Mouse (Mus musculus): ENCODE measurements around the gene Slc10a1. TPM values are rescaled to one million over a fixed set of nuclear protein-coding genes. Genes with fewer than 3 reads are reported as not detected.
A peak's percentile ranks its signal among the peaks of the same experiment; 100 is the strongest.

The Slc10a1 gene
- polyA plus RNA-seq, 1 experiment from 2014 or later, result 0.44 TPM

DNA sequence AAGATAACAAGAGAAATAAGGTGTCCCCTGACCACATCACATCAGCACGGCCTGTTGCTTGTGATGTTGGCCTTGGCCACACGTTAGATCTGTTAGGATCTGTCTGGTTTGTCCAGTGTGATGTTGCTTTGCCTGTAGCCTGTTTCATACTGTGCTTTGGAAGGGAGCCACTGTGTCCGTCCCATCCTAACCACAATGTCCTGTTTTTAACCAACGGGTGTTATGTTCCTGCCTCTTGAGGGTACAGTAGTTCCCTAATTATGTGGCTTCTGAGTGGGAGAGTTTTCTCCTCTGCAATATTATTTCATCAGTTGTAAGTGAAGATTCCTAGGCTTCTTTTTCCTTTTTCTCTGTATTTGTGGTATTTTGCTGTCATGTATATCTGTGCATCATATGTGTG lies 26.8 kb upstream of the Slc10a1 start:
- H3K9me3 ChIP-seq (ENCODE audit: control insufficient read depth, low read length), result peaks cover 3% of the 10 kb centered on the region; the same call in 1 of the 2 replicates
- no peak overlapping the region for H3K9ac ChIP-seq (ENCODE audit: low read length)
- H3K27ac ChIP-seq (ENCODE audit: low read depth, low read length), result no peak overlapping the region
- H3K36me3 ChIP-seq (ENCODE audit: control insufficient read depth, insufficient read depth, low read length), result no peaks in the 10 kb centered on the region
- 88% methylated on average over 4 of the region's 4 CpGs for WGBS
- DNase-seq (ENCODE audit: low spot score, missing footprints) (no peak), ATAC-seq (ENCODE audit: low FRiP score) (no peak)
- no peaks in the 10 kb centered on the region for H3K27me3 ChIP-seq (ENCODE audit: control insufficient read depth, insufficient read depth, low read length)
- H3K4me1 ChIP-seq (ENCODE audit: control insufficient read depth, insufficient read depth, low read length), result peaks cover 21% of the 10 kb centered on the region
- H3K4me2 ChIP-seq, result no peak overlapping the region
- no peak overlapping the region for H3K4me3 ChIP-seq (ENCODE audit: low read depth, low read length)

- 89% methylated on average over 1 of the region's 1 CpGs for WGBS
- DNase-seq (ENCODE audit: low spot score, missing footprints), result no peak
- no peak overlapping the region for H3K4me3 ChIP-seq (ENCODE audit: low read depth, low read length)
These were observed 25.3 kb upstream of the Slc10a1 start for GRCm38 (mm10) chr12:80993773-80994172.

GRCm38 (mm10) chr12:80992540-80993122 lies 24.1 kb upstream of the Slc10a1 start:
- Histone ChIP-seq H3K36me3 (ENCODE audit: control insufficient read depth, insufficient read depth, low read length) (no peaks in the 10 kb centered on the region), H3K27me3 (ENCODE audit: control insufficient read depth, insufficient read depth, low read length) (no peaks in the 10 kb centered on the region), H3K9me3 (ENCODE audit: control insufficient read depth, low read length) (peaks cover 3% of the 10 kb centered on the region; the same call in 1 of the 2 replicates), H3K4me2 (no peak overlapping the region), H3K27ac (ENCODE audit: low read depth, low read length) (no peak overlapping the region), H3K9ac (ENCODE audit: low read length) (no peak overlapping the region), H3K4me1 (ENCODE audit: control insufficient read depth, insufficient read depth, low read length) (peaks cover 2% of the 10 kb centered on the region; the same call in 1 of the 2 replicates), H3K4me3 (ENCODE audit: low read depth, low read length) (no peak overlapping the region)
- 77% methylated on average over 8 of the region's 8 CpGs for WGBS
- DNase-seq (ENCODE audit: low spot score, missing footprints), result no peak
- ATAC-seq (ENCODE audit: low FRiP score), result no peak

More at GRCm38 (mm10) chr12:80993773-80994172, 25.3 kb upstream of the Slc10a1 start:
- H3K36me3 ChIP-seq (ENCODE audit: control insufficient read depth, insufficient read depth, low read length), result no peaks in the 10 kb centered on the region
- H3K4me2 ChIP-seq, result no peak overlapping the region
- peaks cover 3% of the 10 kb centered on the region; the same call in 1 of the 2 replicates for H3K9me3 ChIP-seq (ENCODE audit: control insufficient read depth, low read length)
- no peak overlapping the region for H3K27ac ChIP-seq (ENCODE audit: low read depth, low read length)
- ATAC-seq (ENCODE audit: low FRiP score), result no peak
- H3K4me1 ChIP-seq (ENCODE audit: control insufficient read depth, insufficient read depth, low read length), result peaks cover 11% of the 10 kb centered on the region
- no peak overlapping the region for H3K9ac ChIP-seq (ENCODE audit: low read length)
- H3K27me3 ChIP-seq (ENCODE audit: control insufficient read depth, insufficient read depth, low read length), result no peaks in the 10 kb centered on the region

GRCm38 (mm10) chr12:80991806-80992205 lies 23.3 kb upstream of the Slc10a1 start:
- H3K27me3 ChIP-seq (ENCODE audit: control insufficient read depth, insufficient read depth, low read length), result no peaks in the 10 kb centered on the region
- DNase-seq (ENCODE audit: low spot score, missing footprints), result no peak
- peaks cover 3% of the 10 kb centered on the region; the same call in 1 of the 2 replicates for H3K9me3 ChIP-seq (ENCODE audit: control insufficient read depth, low read length)
- H3K9ac ChIP-seq (ENCODE audit: low read length), result no peak overlapping the region
- no peak overlapping the region for H3K4me3 ChIP-seq (ENCODE audit: low read depth, low read length)
- no peak overlapping the region for H3K4me2 ChIP-seq
- peaks cover 2% of the 10 kb centered on the region; the same call in 1 of the 2 replicates for H3K4me1 ChIP-seq (ENCODE audit: control insufficient read depth, insufficient read depth, low read length)
- H3K36me3 ChIP-seq (ENCODE audit: control insufficient read depth, insufficient read depth, low read length), result no peaks in the 10 kb centered on the region
- H3K27ac ChIP-seq (ENCODE audit: low read depth, low read length), result no peak overlapping the region
- 89% methylated on average over 10 of the region's 10 CpGs for WGBS
- ATAC-seq (ENCODE audit: low FRiP score), result no peak

DNA sequence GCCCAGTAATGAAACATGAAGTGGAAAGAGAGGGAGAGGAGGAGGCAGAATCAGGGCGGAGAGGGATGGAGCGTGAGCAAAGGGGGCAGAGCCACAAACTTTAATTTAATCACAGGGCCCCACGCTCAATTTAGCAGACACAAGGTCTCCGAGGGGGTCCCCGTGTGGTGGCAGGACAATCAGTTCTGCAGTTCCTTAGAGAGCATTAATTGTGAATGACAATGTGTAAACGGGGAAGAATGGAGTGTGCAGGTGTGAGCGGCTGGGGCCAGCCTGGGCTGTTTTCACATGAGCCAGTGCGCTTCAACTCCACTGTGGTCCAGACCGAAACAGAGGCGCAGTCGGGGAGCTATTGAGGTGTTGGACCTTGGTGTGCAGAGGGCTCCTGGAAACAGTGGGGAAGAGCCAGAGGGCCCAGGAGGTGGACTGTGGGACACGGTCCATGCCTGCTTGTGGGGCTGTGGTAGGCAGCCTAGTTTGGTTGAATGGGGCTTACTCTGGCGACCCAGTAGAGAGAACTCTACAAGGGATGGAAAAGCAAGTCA lies 22.5 kb upstream of the Slc10a1 start:
- no peak overlapping the region for H3K27ac ChIP-seq (ENCODE audit: low read depth, low read length)
- ATAC-seq (ENCODE audit: low FRiP score), result no peak
- 64% methylated on average over 13 of the region's 13 CpGs for WGBS

DNA sequence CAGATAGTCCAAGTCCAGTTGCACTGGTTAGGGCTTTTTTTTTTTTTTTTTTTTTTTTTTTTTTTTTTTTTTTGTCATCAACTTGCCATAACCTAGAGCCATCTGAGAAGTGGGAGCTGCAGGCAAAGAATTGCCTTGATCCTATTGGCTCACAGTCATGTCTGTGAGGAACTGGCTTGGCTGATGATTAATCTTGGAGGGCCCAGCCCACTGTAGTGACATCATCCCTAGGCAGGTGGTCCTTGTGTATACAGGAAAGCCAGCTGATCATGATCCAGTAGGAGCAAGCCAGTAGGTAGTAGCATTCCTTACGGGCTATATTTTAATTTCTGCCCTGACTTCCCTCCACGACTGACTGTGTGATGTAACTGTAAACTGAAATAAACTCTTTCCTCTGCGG lies 19.8 kb upstream of the Slc10a1 start:
- Histone ChIP-seq H3K9ac (ENCODE audit: low read length) (no peak overlapping the region), H3K27me3 (ENCODE audit: control insufficient read depth, insufficient read depth, low read length) (no peaks in the 10 kb centered on the region), H3K9me3 (ENCODE audit: control insufficient read depth, low read length) (no peaks in the 10 kb centered on the region; the same call in 1 of the 2 replicates), H3K4me1 (ENCODE audit: control insufficient read depth, insufficient read depth, low read length) (peaks cover 2% of the 10 kb centered on the region; the same call in 1 of the 2 replicates), H3K4me3 (ENCODE audit: low read depth, low read length) (no peak overlapping the region), H3K36me3 (ENCODE audit: control insufficient read depth, insufficient read depth, low read length) (no peaks in the 10 kb centered on the region), H3K4me2 (no peak overlapping the region), H3K27ac (ENCODE audit: low read depth, low read length) (no peak overlapping the region)
- ATAC-seq (ENCODE audit: low FRiP score) (no peak), DNase-seq (ENCODE audit: low spot score, missing footprints) (no peak)
- 92% methylated on average over 3 of the region's 3 CpGs for WGBS

More for the DNA sequence above, 22.5 kb upstream of the Slc10a1 start:
- H3K9ac ChIP-seq (ENCODE audit: low read length), result no peak overlapping the region
- H3K27me3 ChIP-seq (ENCODE audit: control insufficient read depth, insufficient read depth, low read length), result no peaks in the 10 kb centered on the region
- no peak overlapping the region for H3K4me3 ChIP-seq (ENCODE audit: low read depth, low read length)
- H3K36me3 ChIP-seq (ENCODE audit: control insufficient read depth, insufficient read depth, low read length), result no peaks in the 10 kb centered on the region
- H3K9me3 ChIP-seq (ENCODE audit: control insufficient read depth, low read length), result peaks cover 3% of the 10 kb centered on the region; the same call in 1 of the 2 replicates
- peaks cover 2% of the 10 kb centered on the region; the same call in 1 of the 2 replicates for H3K4me1 ChIP-seq (ENCODE audit: control insufficient read depth, insufficient read depth, low read length)
- no peak for DNase-seq (ENCODE audit: low spot score, missing footprints)
- no peak overlapping the region for H3K4me2 ChIP-seq

DNA sequence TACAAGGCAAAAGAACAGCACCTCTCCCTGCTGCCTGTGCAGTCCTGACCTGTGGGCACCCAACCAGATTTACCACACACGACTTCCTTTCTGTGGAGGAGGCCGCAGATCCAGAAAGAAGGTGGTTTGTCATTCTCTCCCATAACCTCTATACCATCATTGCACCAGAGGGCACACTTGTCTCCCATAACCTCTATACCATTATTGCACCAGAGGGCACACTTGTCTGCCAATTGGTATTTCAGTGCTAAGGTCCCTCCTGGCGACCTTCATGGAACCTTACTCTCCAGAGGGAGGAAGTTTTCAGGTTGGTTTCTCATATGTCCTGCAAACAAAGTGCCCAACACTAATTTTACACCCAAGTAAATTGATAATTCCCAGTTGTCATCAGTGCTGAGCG lies 18.1 kb upstream of the Slc10a1 start:
- 86% methylated on average over 4 of the region's 4 CpGs for WGBS
- Histone ChIP-seq H3K4me3 (ENCODE audit: low read depth, low read length) (no peak overlapping the region), H3K27me3 (ENCODE audit: control insufficient read depth, insufficient read depth, low read length) (no peaks in the 10 kb centered on the region), H3K9ac (ENCODE audit: low read length) (no peak overlapping the region), H3K27ac (ENCODE audit: low read depth, low read length) (no peak overlapping the region), H3K9me3 (ENCODE audit: control insufficient read depth, low read length) (no peaks in the 10 kb centered on the region), H3K4me2 (no peak overlapping the region), H3K36me3 (ENCODE audit: control insufficient read depth, insufficient read depth, low read length) (no peaks in the 10 kb centered on the region), H3K4me1 (ENCODE audit: control insufficient read depth, insufficient read depth, low read length) (peaks cover 2% of the 10 kb centered on the region; the same call in 1 of the 2 replicates)
- DNase-seq (ENCODE audit: low spot score, missing footprints) (no peak), ATAC-seq (ENCODE audit: low FRiP score) (no peak)

- DNase-seq (ENCODE audit: low spot score, missing footprints) (no peak), ATAC-seq (ENCODE audit: low FRiP score) (no peak)
- no peak overlapping the region for H3K4me2 ChIP-seq
- no peak overlapping the region for H3K4me3 ChIP-seq (ENCODE audit: low read depth, low read length)
- no peak overlapping the region for H3K9ac ChIP-seq (ENCODE audit: low read length)
- H3K36me3 ChIP-seq (ENCODE audit: control insufficient read depth, insufficient read depth, low read length), result no peaks in the 10 kb centered on the region
- 80% methylated on average over 9 of the region's 9 CpGs for WGBS
- no peaks in the 10 kb centered on the region for H3K27me3 ChIP-seq (ENCODE audit: control insufficient read depth, insufficient read depth, low read length)
- H3K9me3 ChIP-seq (ENCODE audit: control insufficient read depth, low read length), result no peaks in the 10 kb centered on the region
- no peaks in the 10 kb centered on the region for H3K4me1 ChIP-seq (ENCODE audit: control insufficient read depth, insufficient read depth, low read length)
- H3K27ac ChIP-seq (ENCODE audit: low read depth, low read length), result no peak overlapping the region
These were observed 15.2 kb upstream of the Slc10a1 start for GRCm38 (mm10) chr12:80983695-80984094.

DNA sequence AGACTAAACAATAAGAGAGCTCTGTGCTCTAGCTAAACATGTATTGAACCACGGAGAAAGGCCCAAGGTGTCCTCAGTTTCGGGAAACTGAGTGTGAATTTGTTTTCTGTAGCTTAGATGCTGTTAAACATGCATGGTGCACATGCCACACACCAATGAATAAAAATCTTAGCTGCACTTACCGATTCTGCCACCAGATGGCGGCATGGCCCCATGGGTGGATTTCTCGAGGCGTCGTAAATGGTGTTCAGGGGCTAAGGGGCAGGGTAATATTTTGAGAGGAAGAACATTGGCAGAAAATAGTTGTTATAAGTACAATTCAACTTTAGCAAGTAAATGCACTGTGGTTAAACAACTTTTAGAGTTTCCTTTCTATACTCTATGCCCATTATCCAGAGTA lies 13.8 kb upstream of the Slc10a1 start:
- no peak for ATAC-seq (ENCODE audit: low FRiP score)
- no peak overlapping the region for H3K4me3 ChIP-seq (ENCODE audit: low read depth, low read length)

More for the DNA sequence above, 13.8 kb upstream of the Slc10a1 start:
- H3K4me2 ChIP-seq, result no peak overlapping the region
- H3K4me1 ChIP-seq (ENCODE audit: control insufficient read depth, insufficient read depth, low read length), result no peaks in the 10 kb centered on the region
- no peaks in the 10 kb centered on the region for H3K9me3 ChIP-seq (ENCODE audit: control insufficient read depth, low read length)
- no peak overlapping the region for H3K9ac ChIP-seq (ENCODE audit: low read length)
- peak; percentile 99 for DNase-seq (ENCODE audit: low spot score, missing footprints)
- no peaks in the 10 kb centered on the region for H3K36me3 ChIP-seq (ENCODE audit: control insufficient read depth, insufficient read depth, low read length)
- H3K27ac ChIP-seq (ENCODE audit: low read depth, low read length), result no peak overlapping the region
- WGBS, result 3% methylated on average over 7 of the region's 7 CpGs
- no peaks in the 10 kb centered on the region for H3K27me3 ChIP-seq (ENCODE audit: control insufficient read depth, insufficient read depth, low read length)
